In the genomic region with DNA sequence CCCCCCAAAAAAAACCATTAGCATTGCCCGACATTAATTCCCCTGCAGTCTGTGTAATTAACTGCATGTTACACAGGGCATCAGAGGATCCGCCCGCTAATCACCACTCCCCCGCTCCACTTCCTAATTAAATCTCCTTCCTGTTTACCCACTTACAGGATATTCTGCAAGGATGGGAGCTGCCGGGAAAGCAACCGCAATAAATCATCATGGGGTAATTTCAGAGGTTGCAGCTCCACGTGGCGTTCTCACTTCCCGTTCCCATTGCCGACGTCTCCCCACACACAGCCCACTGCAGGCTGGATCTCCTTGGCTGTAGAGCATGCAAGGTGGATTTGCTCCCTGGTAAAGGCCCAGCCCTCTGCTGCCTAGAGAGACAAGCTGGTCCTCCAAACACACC, we compare ENCODE assay signal across 9 mouse cellular contexts. TPM values are rescaled to one million over a fixed set of nuclear protein-coding genes. Genes with fewer than 3 reads are reported as not detected.
A peak's percentile ranks its signal among the peaks of the same experiment; 100 is the strongest.
DNase-seq lines count a peak whose midpoint lies in the region; ATAC-seq lines count a peak whose summit lies in the region.
"Had no signal": no experiment of that assay in that cellular context is flagged by ENCODE, and none has a peak within 500 bp of the region (broad histone marks: within the 10 kb centered on the region; RNA-seq: fewer than 3 reads in every experiment).

No protein-coding gene starts in this region.

- H3K4me1 ChIP-seq in kidney, embryonic 16.5 days (ENCODE audit: insufficient read depth, low read length), result peaks cover 12% of the 10 kb centered on the region
- H3K4me1 ChIP-seq in midbrain, embryonic 16.5 days (ENCODE audit: control insufficient read depth, insufficient read depth, low read length), result peaks cover 5% of the 10 kb centered on the region; the same call in 1 of the 2 replicates

- ATAC-seq in kidney, embryonic 16.5 days (ENCODE audit: low FRiP score, low TSS enrichment), result peak; percentile 85
- ATAC-seq in megakaryocyte progenitor cell, adult 5-6 weeks (replicated peaks; ENCODE audit: poor library complexity), result peak; percentile 86
- no peak for ATAC-seq in midbrain, embryonic 16.5 days

- 2% methylated on average over 11 of the region's 11 CpGs for WGBS in kidney, embryonic 16.5 days
- 71% methylated on average over 11 of the region's 11 CpGs for WGBS in midbrain, embryonic 16.5 days

- DNase-seq in layer of hippocampus, adult 11-12 months (ENCODE audit: low spot score), result peak; percentile 27
- DNase-seq in layer of hippocampus, postnatal 25 days (ENCODE audit: extremely low spot score in 1 of 2, low spot score in 1 of 2), result no peak
- peak; percentile 33 for DNase-seq in forelimb bud, embryonic 11.5 days (ENCODE audit: low read depth, low spot score)
- no peak for DNase-seq in frontal cortex, postnatal 25 days (ENCODE audit: low spot score in 2 of 2)
- DNase-seq in thymus, postnatal 14 days, result no peak

- no peaks in the 10 kb centered on the region for H3K36me3 ChIP-seq in kidney, embryonic 16.5 days (ENCODE audit: insufficient read depth, low read length)
- H3K36me3 ChIP-seq in midbrain, embryonic 16.5 days (ENCODE audit: control insufficient read depth, insufficient read depth, low read length), result no peaks in the 10 kb centered on the region
- H3K36me3 ChIP-seq: midbrain, embryonic 12.5 days had no signal

- no peak overlapping the region for H3K4me3 ChIP-seq in kidney, embryonic 16.5 days (ENCODE audit: low read length)
- no peak overlapping the region for H3K4me3 ChIP-seq in midbrain, embryonic 16.5 days (ENCODE audit: low read depth, low read length)
- H3K4me3 ChIP-seq: midbrain, embryonic 12.5 days had no signal

- peaks cover 4% of the 10 kb centered on the region; the same call in 1 of the 2 replicates for H3K27me3 ChIP-seq in kidney, embryonic 16.5 days (ENCODE audit: insufficient read depth, low read length)
- H3K27me3 ChIP-seq in midbrain, embryonic 16.5 days (ENCODE audit: control insufficient read depth, insufficient read depth, low read depth, low read length), result no peaks in the 10 kb centered on the region
- H3K27me3 ChIP-seq: midbrain, embryonic 12.5 days had no signal

- no peak overlapping the region for H3K27ac ChIP-seq in kidney, embryonic 16.5 days (ENCODE audit: low read length)
- H3K27ac ChIP-seq in midbrain, embryonic 16.5 days (ENCODE audit: low read length), result no peak overlapping the region
- H3K27ac ChIP-seq: midbrain, embryonic 12.5 days had no signal

- peak overlapping the region; percentile 21 for H3K4me2 ChIP-seq in kidney, embryonic 16.5 days (replicated peaks; ENCODE audit: low read depth, low read length)
- no peak overlapping the region for H3K4me2 ChIP-seq in midbrain, embryonic 16.5 days (ENCODE audit: low read length)
- H3K4me2 ChIP-seq: midbrain, embryonic 12.5 days had no signal

- H3K9ac ChIP-seq in kidney, embryonic 16.5 days (replicated peaks; ENCODE audit: low read length), result no peak overlapping the region
- H3K9ac ChIP-seq in midbrain, embryonic 16.5 days (ENCODE audit: low read depth, low read length), result no peak overlapping the region
- H3K9ac ChIP-seq: midbrain, embryonic 12.5 days had no signal

- peaks cover 7% of the 10 kb centered on the region; the same call in 1 of the 2 replicates for H3K9me3 ChIP-seq in kidney, embryonic 16.5 days (ENCODE audit: low read length)
- no peaks in the 10 kb centered on the region for H3K9me3 ChIP-seq in midbrain, embryonic 16.5 days (replicated peaks; ENCODE audit: control insufficient read depth, low read length, poor library complexity, severe bottlenecking)
- H3K9me3 ChIP-seq: midbrain, embryonic 12.5 days had no signal

RNA-seq across cellular contexts. Expression of gene Ppp1r26, which starts 45.0 kb away (rescaled TPM):
- 10 to 100 TPM; 14.3 to 16.0 TPM for total RNA-seq in layer of hippocampus, postnatal 25 days (2021)
- polyA plus RNA-seq in kidney, embryonic 16.5 days (2015; fragmentation: Nextera tagmentation; extraction: Ambion mirVana), result 5.2 and 7.1 TPM in 2 replicates
- total RNA-seq in megakaryocyte progenitor cell, adult 5-6 weeks (2015), result 1.9 and 2.2 TPM in 2 replicates
- total RNA-seq in megakaryocyte progenitor cell, adult 5-6 weeks (2017), result 1.1 and 1.6 TPM in 2 replicates
- polyA plus RNA-seq in midbrain, embryonic 16.5 days (2015; fragmentation: Nextera tagmentation; extraction: Ambion mirVana), result 19.8 and 22.7 TPM in 2 replicates

Comparison
In these comparisons a context has a peak if more than half of its experiments do, and no peak if none do; other contexts are left out.
1. DNase-seq: peak in layer of hippocampus, adult 11-12 months (single experiment) and forelimb bud, embryonic 11.5 days (single experiment); none in layer of hippocampus, postnatal 25 days (0 of 2), frontal cortex, postnatal 25 days (0 of 2) and thymus, postnatal 14 days (single experiment).
2. RNA of gene Ppp1r26, which starts 45.0 kb away (total RNA-seq): 14.3 to 16.0 TPM in layer of hippocampus, postnatal 25 days; 1.1 to 2.2 TPM in megakaryocyte progenitor cell, adult 5-6 weeks; every median in the first group is over 4 times any median in the second.